Mouse (Mus musculus) kidney, adult 8-10 months (tissue): ENCODE data around the gene Cep83.

Experiments
- DNase-seq, 2 experiments: peaks; one replicate each; pipeline ENCODE4 v3.0.0; 2022

Gene Cep83

DNA sequence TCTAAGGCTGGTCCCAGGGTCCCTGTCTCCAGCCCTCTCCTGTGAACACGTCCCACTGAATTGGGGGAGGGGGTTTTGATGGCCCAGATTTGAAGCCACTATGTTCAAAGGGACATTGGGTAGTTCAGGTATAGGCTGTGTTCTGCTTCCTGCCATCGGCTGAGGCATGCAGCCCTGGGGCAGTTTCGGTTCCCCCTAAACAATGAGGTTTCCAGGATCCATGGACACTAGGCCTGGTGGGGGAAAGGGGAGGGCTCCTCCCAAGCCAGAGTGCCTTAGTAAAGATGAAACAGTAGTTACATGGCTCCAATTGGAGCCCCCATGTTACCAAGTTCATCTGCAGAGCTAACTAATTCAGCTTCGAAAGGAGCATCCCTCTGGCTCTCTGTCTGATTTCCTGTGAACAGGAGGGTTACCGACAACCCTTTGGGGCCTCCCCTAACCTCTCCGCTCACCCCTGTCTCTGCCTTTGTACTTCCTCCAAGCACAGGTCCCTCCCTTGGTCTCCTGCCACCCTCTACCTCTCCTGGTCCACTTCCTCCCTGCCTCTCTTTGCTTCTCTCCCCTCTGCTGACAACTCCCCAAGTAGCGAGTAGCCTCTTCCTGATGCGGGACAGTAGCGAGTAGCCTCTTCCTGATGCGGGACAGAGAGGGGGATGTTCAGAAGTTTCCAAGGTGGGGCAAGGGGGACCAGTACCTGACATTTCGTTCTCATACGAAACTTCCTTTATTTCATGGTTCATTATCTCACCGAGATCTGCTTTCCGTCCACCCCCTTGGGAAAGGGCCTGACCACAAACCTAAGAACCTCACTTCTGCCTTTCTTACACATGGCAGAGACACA is 139.7 kb downstream of the Cep83 start:
- no peak for DNase-seq

DNA sequence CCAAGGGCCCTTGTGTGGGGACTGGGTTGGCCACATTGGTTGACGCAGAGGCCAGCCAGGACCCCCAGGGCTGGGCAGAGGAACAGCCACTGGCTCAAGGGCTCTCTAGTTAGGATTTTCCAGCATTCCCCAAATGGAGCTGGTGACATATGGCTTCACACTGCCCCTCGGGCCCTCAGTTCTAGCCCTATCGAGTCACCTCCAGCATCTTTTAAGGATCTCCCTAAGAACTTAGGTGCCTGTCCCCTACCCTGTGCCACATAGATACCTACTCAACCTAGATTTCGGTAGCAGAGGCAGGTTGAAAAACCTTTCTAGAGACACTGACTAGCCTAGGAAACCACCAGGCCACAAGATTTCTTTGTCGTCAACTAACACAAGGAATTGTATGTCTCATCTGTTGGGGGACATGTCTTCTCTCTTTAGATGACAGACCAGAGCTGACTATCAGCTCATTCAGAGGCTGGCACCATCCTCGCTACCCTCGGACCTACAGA is 140.3 kb downstream of the Cep83 start:
- no peak for DNase-seq

DNA sequence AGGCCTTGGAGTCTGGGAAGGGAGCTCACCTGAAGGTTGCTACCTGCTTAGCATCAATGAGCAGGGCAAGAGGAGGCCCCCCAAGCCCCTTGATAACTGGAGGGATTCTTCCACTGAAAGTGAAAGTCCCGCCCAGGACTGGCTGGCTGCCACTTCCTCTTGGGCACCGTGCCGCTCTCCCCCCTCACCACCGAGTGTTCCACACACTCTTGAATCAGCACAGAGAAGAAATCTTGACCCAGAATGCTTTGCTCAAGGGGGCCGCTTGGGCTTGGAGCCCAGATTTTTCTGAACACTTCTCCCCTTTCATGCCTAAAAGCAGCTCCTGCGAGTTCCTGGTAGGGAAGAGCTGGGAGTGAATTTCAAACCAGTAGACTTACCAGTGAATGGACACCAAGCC is 141.0 kb downstream of the Cep83 start:
- peak; percentile 47 to 62 for DNase-seq

DNA sequence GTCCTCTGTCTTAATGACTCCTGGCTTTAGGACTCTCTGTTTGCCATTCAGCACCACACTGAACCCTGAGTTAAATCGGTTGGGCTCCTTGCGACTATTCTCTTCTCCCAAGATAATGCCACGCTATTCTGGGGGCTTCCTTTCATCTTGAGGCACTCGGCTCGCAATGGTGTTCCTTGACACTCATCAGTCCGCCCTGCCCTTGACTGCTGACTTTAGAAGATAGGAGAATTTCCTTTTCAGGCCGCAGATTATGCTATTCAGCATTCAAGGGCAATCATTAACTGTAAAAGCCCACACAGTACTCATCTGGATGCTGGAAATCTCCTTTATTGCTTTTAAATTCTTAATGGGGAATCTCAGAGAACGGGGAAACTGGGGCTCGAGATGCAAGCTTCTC is 147.4 kb downstream of the Cep83 start:
- no peak for DNase-seq
